9 mouse cellular contexts compared by ENCODE assay signal in genomic region chr2:10371459-10371817, GRCm38 (mm10). TPM values are rescaled to one million over a fixed set of nuclear protein-coding genes. Genes with fewer than 3 reads are reported as not detected.
DNase-seq lines count a peak whose midpoint lies in the region; ATAC-seq and TF ChIP-seq lines count a peak whose summit lies in the region.
"Had no signal": no experiment of that assay in that cellular context is flagged by ENCODE, and none has a peak within 500 bp of the region (broad histone marks: within the 10 kb centered on the region; RNA-seq: fewer than 3 reads in every experiment).

No protein-coding gene starts in this region.

- DNase-seq in cerebellum, postnatal 14 days, result peak; percentile 6 to 12
- DNase-seq in lung, embryonic 14.5 days, result peak; percentile 17
- no peak for DNase-seq in lung, adult 2 months
- DNase-seq in right cerebral cortex, postnatal 4 days, result no peak
- no peak for DNase-seq in urinary bladder, postnatal 36 days (ENCODE audit: low spot score in 2 of 2)
- DNase-seq: kidney, adult 11 months had no signal

- H3K36me3 ChIP-seq in lung, embryonic 14.5 days (ENCODE audit: insufficient read depth), result no peaks in the 10 kb centered on the region
- no peaks in the 10 kb centered on the region for H3K36me3 ChIP-seq in forebrain, embryonic 16.5 days (ENCODE audit: control insufficient read depth, insufficient read depth)
- H3K36me3 ChIP-seq in midbrain, embryonic 15.5 days (replicated peaks), result no peaks in the 10 kb centered on the region

- H3K4me1 ChIP-seq in lung, embryonic 14.5 days (ENCODE audit: insufficient read depth), result peaks cover 9% of the 10 kb centered on the region
- H3K4me1 ChIP-seq in lung, adult 2 months (ENCODE audit: control insufficient read depth, insufficient read depth, low read length), result peaks cover 8% of the 10 kb centered on the region
- peaks cover 25% of the 10 kb centered on the region for H3K4me1 ChIP-seq in forebrain, embryonic 16.5 days (replicated peaks; ENCODE audit: control insufficient read depth, insufficient read depth, low read length)
- peaks cover 37% of the 10 kb centered on the region for H3K4me1 ChIP-seq in midbrain, embryonic 15.5 days

- no peak overlapping the region for H3K9ac ChIP-seq in lung, embryonic 14.5 days
- no peak overlapping the region for H3K9ac ChIP-seq in forebrain, embryonic 16.5 days (replicated peaks; ENCODE audit: low read depth, low read length)
- no peak overlapping the region for H3K9ac ChIP-seq in midbrain, embryonic 15.5 days

- no peak for ATAC-seq in cerebellum, adult (ENCODE audit: insufficient number of reproducible peaks, low FRiP score, low TSS enrichment)
- no peak for ATAC-seq in lung, embryonic 14.5 days (ENCODE audit: insufficient read depth)
- ATAC-seq in forebrain, embryonic 16.5 days, result no peak
- ATAC-seq in midbrain, embryonic 15.5 days (replicated peaks), result no peak

- WGBS in lung, embryonic 14.5 days, result 2% methylated on average over 16 of the region's 16 CpGs
- WGBS in lung, adult 2 months, result 5% methylated on average over 16 of the region's 16 CpGs
- WGBS in forebrain, embryonic 16.5 days, result 2% methylated on average over 16 of the region's 16 CpGs
- 2% methylated on average over 16 of the region's 16 CpGs for WGBS in midbrain, embryonic 15.5 days

- TF ChIP-seq POLR2A in lung, adult 2 months (IDR thresholded peaks at IDR 0.05; ENCODE audit: borderline replicate concordance, extremely low read depth, low read depth, low read length), result no peak

- no peak overlapping the region for H3K4me3 ChIP-seq in lung, embryonic 14.5 days (ENCODE audit: low read depth, low read length)
- no peak overlapping the region for H3K4me3 ChIP-seq in lung, adult 2 months (replicated peaks; ENCODE audit: extremely low read depth, low read depth, low read length)
- 0 out of 2 replicates have a peak overlapping the region, but pooled peaks have one; percentile 3 for H3K4me3 ChIP-seq in forebrain, embryonic 16.5 days (replicated peaks; ENCODE audit: low read length)
- H3K4me3 ChIP-seq in midbrain, embryonic 15.5 days, result peak overlapping the region; percentile 77; the same call in 1 of the 2 replicates

- no peak overlapping the region for H3K4me2 ChIP-seq in lung, embryonic 14.5 days
- no peak overlapping the region for H3K4me2 ChIP-seq in forebrain, embryonic 16.5 days (ENCODE audit: low read length)
- peak overlapping the region; percentile 94; the same call in 1 of the 2 replicates for H3K4me2 ChIP-seq in midbrain, embryonic 15.5 days

- H3K27ac ChIP-seq in lung, embryonic 14.5 days (ENCODE audit: low read depth), result no peak overlapping the region
- no peak overlapping the region for H3K27ac ChIP-seq in forebrain, embryonic 16.5 days (ENCODE audit: low read length)
- H3K27ac ChIP-seq in midbrain, embryonic 15.5 days, result no peak overlapping the region

- H3K27me3 ChIP-seq in lung, embryonic 14.5 days (ENCODE audit: insufficient read depth, low read length), result peaks cover 68% of the 10 kb centered on the region
- peaks cover 60% of the 10 kb centered on the region for H3K27me3 ChIP-seq in forebrain, embryonic 16.5 days (replicated peaks; ENCODE audit: control insufficient read depth, insufficient read depth, low read length)
- peaks cover 48% of the 10 kb centered on the region for H3K27me3 ChIP-seq in midbrain, embryonic 15.5 days (replicated peaks)

- no peaks in the 10 kb centered on the region for H3K9me3 ChIP-seq in lung, embryonic 14.5 days (ENCODE audit: low read depth, low read length)
- H3K9me3 ChIP-seq in forebrain, embryonic 16.5 days (ENCODE audit: control insufficient read depth, low read length), result no peaks in the 10 kb centered on the region
- H3K9me3 ChIP-seq in midbrain, embryonic 15.5 days, result no peaks in the 10 kb centered on the region

- TF ChIP-seq CTCF in lung, embryonic 14.5 days (IDR thresholded peaks at IDR 0.05; ENCODE audit: low read depth), result no peak
- TF ChIP-seq CTCF in lung, adult 2 months (IDR thresholded peaks at IDR 0.05; ENCODE audit: insufficient read depth, low read length), result no peak

RNA-seq across cellular contexts. Expression of gene Sfmbt2, which starts 1.1 kb away (rescaled TPM):
- 1.8 and 1.9 TPM in 2 replicates for polyA plus RNA-seq in lung, embryonic 14.5 days (2014; fragmentation: Nextera tagmentation; extraction: Ambion mirVana)
- 0.42 and 0.46 TPM in 2 replicates for polyA plus RNA-seq in lung, adult 2 months (2012; rRNA removed)
- polyA plus RNA-seq in forebrain, embryonic 16.5 days (2015; fragmentation: Nextera tagmentation; extraction: Ambion mirVana), result 2.3 and 3.7 TPM in 2 replicates
- 5.2 and 6.3 TPM in 2 replicates for polyA plus RNA-seq in midbrain, embryonic 15.5 days (2015; fragmentation: Nextera tagmentation; extraction: Ambion mirVana)

Comparison
In these comparisons a context has a peak if more than half of its experiments do, and no peak if none do; other contexts are left out.
1. DNase-seq: peak in cerebellum, postnatal 14 days (2 of 2) and lung, embryonic 14.5 days (single experiment); none in lung, adult 2 months (single experiment), right cerebral cortex, postnatal 4 days (single experiment) and urinary bladder, postnatal 36 days (0 of 2).
2. H3K4me3 ChIP-seq: peak in forebrain, embryonic 16.5 days (single experiment) and midbrain, embryonic 15.5 days (single experiment); none in lung, embryonic 14.5 days (single experiment) and lung, adult 2 months (single experiment).